Mouse (Mus musculus) cerebellum, adult 11 months (tissue): ENCODE results near the gene Krtap19-4.

Experiments used
- DNase-seq: peaks from one replicate; pipeline ENCODE4 v3.0.0; 2022

Krtap19-4 gene

GRCm38 (mm10) chr16:88884989-88885388 lies at the start of gene Krtap19-4:
TSS of gene Krtap19-4 (minus strand) at chr16:88885089.
- DNase-seq = no peak

- no peak for DNase-seq
These were observed 47.3 kb upstream of the Krtap19-4 start, which contains the start of gene Krtap19-9b for GRCm38 (mm10) chr16:88932165-88932564. TSS of gene Krtap19-9b (minus strand) at chr16:88932265.

GRCm38 (mm10) chr16:88896357-88896756 lies 11.5 kb upstream of the Krtap19-4 start, which contains the start of gene Krtap19-5:
TSS of gene Krtap19-5 (minus strand) at chr16:88896457.
- DNase-seq = no peak

- DNase-seq = no peak
These were observed 2.0 kb upstream of the Krtap19-4 start for GRCm38 (mm10) chr16:88886870-88887269.

- DNase-seq = no peak
These were observed 7.0 kb downstream of the Krtap19-4 start, which contains the start of gene Krtap19-3 for GRCm38 (mm10) chr16:88877938-88878337. TSS of gene Krtap19-3 (minus strand) at chr16:88878038.

GRCm38 (mm10) chr16:88874169-88874568 lies 10.7 kb downstream of the Krtap19-4 start, which contains the start of gene Krtap19-2:
TSS of gene Krtap19-2 (minus strand) at chr16:88874269.
- no peak for DNase-seq

GRCm38 (mm10) chr16:88869311-88869710 lies 15.6 kb downstream of the Krtap19-4 start, which contains the start of gene Krtap19-1:
TSS of gene Krtap19-1 (minus strand) at chr16:88869411.
- DNase-seq = no peak

GRCm38 (mm10) chr16:88864887-88865407 lies 19.9 kb downstream of the Krtap19-4 start:
- DNase-seq = no peak

- no peak for DNase-seq
These were observed 33.4 kb downstream of the Krtap19-4 start for GRCm38 (mm10) chr16:88851450-88851849.

GRCm38 (mm10) chr16:88848558-88848957 lies 36.3 kb downstream of the Krtap19-4 start:
- DNase-seq = no peak

- DNase-seq = no peak
These were observed 37.5 kb downstream of the Krtap19-4 start for GRCm38 (mm10) chr16:88847363-88847762.
